Mouse (Mus musculus): ENCODE results near the gene Rrm1. TPM values are rescaled to one million over a fixed set of nuclear protein-coding genes. Genes with fewer than 3 reads are reported as not detected.

The Rrm1 gene
- polyA plus RNA-seq, 2 experiments = 79.7 to 115 TPM

- Histone ChIP-seq H3K4me3 (replicated peaks; ENCODE audit: low read length) (no peak overlapping the region), H3K9me3 (ENCODE audit: control insufficient read depth, low read length) (no peaks in the 10 kb centered on the region), H3K27me3 (ENCODE audit: control insufficient read depth, insufficient read depth, low read length) (no peaks in the 10 kb centered on the region), H3K27ac (replicated peaks; ENCODE audit: low read depth, low read length) (no peak overlapping the region), H3K4me2 (replicated peaks; ENCODE audit: low read depth, low read length, severe bottlenecking) (no peak overlapping the region), H3K36me3 (ENCODE audit: control insufficient read depth, insufficient read depth, low read length) (0 out of 2 replicates have a peak, but pooled peaks cover 5% of the 10 kb centered on the region), H3K9ac (ENCODE audit: low read depth, low read length, severe bottlenecking) (no peak overlapping the region), H3K4me1 (ENCODE audit: control insufficient read depth, insufficient read depth, low read length) (no peaks in the 10 kb centered on the region)
- ATAC-seq (ENCODE audit: low FRiP score, low read depth) (no peak), DNase-seq (ENCODE audit: low spot score) (no peak)
- WGBS = 51% methylated on average over 6 of the region's 6 CpGs
- TF ChIP-seq POLR2A (IDR thresholded peaks at IDR 0.05; ENCODE audit: borderline replicate concordance, extremely low read depth, insufficient read depth, insufficient read length) = no peak
Measured at GRCm38 (mm10) chr7:102425933-102426685, 15.4 kb upstream of the Rrm1 start.

DNA sequence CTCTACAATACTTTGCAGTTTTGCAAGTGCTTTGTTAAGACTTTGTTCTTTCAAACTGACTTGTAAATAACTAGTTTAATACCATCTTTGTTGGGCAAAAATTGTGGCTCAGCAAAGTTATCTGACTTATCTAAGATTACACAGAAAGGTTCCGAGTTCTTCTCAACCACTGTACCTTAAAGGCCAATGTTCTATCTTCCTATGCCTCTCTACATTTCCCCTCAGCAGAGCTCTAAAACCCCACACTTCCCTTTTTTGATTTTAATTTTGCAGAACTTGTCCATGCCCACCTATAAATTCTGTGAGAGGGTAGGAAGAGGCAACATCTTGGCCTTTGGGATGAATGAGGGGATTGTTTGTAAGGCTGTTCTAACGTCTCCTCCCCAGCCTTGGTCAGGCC is 7.2 kb upstream of the Rrm1 start:
- no peak for DNase-seq (ENCODE audit: low spot score)
- Histone ChIP-seq H3K4me1 (ENCODE audit: control insufficient read depth, insufficient read depth, low read length) (no peaks in the 10 kb centered on the region), H3K36me3 (ENCODE audit: control insufficient read depth, insufficient read depth, low read length) (0 out of 2 replicates have a peak, but pooled peaks cover 5% of the 10 kb centered on the region), H3K4me3 (replicated peaks; ENCODE audit: low read length) (no peak overlapping the region), H3K9ac (ENCODE audit: low read depth, low read length, severe bottlenecking) (no peak overlapping the region), H3K27ac (replicated peaks; ENCODE audit: low read depth, low read length) (no peak overlapping the region), H3K27me3 (ENCODE audit: control insufficient read depth, insufficient read depth, low read length) (no peaks in the 10 kb centered on the region), H3K4me2 (replicated peaks; ENCODE audit: low read depth, low read length, severe bottlenecking) (no peak overlapping the region), H3K9me3 (ENCODE audit: control insufficient read depth, low read length) (no peaks in the 10 kb centered on the region)
- no peak for ATAC-seq (ENCODE audit: low FRiP score, low read depth)
- 67% methylated on average over 2 of the region's 2 CpGs for WGBS
- TF ChIP-seq POLR2A (IDR thresholded peaks at IDR 0.05; ENCODE audit: borderline replicate concordance, extremely low read depth, insufficient read depth, insufficient read length) = no peak

DNA sequence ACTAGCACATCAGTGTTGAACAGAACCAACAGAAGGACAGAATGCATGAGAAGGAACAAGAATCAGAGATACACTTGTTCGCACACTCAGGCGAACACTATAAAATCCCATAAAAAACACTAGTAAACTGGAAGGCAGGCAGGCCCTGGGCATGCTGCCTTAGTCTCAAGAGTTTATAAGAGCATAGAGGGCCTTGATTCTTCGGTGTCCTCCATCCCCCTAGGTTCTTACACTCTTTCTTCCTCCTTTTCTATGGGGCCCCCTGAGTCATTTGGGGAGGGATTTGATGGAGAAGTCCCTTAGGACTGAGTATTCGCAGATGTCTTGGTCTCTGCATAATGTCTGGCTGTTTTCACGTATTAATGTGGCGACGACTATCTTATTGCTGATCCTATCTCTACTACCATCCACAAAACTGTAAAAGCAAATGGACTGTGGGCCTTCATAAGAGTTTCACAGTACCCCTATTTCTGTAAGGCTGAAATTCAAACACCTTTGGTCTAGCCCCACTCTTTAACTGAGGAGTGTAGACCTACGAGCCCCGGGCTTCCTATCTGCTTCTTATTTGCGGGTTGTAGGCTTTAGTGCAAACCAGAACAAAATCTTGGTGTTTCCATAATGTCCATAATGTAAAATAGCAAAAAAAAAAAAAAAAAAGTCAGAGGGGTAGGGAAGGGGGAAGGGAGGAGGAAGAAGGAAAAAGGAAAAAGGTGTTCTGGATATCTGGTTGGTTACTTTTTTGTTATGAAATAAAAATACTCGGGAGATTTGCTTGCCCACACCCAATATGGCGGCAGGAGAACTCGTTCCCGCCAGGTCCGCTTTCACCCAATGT is 456 bp upstream of the Rrm1 start:
- Histone ChIP-seq H3K36me3 (ENCODE audit: control insufficient read depth, insufficient read depth, low read length) (peaks cover 17% of the 10 kb centered on the region), H3K27me3 (ENCODE audit: control insufficient read depth, insufficient read depth, low read length) (no peaks in the 10 kb centered on the region), H3K9ac (ENCODE audit: low read depth, low read length, severe bottlenecking) (no peak overlapping the region), H3K9me3 (ENCODE audit: control insufficient read depth, low read length) (no peaks in the 10 kb centered on the region), H3K4me1 (ENCODE audit: control insufficient read depth, insufficient read depth, low read length) (peaks cover 12% of the 10 kb centered on the region), H3K4me2 (replicated peaks; ENCODE audit: low read depth, low read length, severe bottlenecking) (peak overlapping the region; percentile 39), H3K27ac (replicated peaks; ENCODE audit: low read depth, low read length) (peak overlapping the region; percentile 61; the same call in 1 of the 2 replicates), H3K4me3 (replicated peaks; ENCODE audit: low read length) (peak overlapping the region; percentile 85)
- ATAC-seq (ENCODE audit: low FRiP score, low read depth) (no peak), DNase-seq (ENCODE audit: low spot score) (no peak)
- TF ChIP-seq POLR2A (IDR thresholded peaks at IDR 0.05; ENCODE audit: borderline replicate concordance, extremely low read depth, insufficient read depth, insufficient read length) = no peak
- WGBS = 49% methylated on average over 15 of the region's 15 CpGs

DNA sequence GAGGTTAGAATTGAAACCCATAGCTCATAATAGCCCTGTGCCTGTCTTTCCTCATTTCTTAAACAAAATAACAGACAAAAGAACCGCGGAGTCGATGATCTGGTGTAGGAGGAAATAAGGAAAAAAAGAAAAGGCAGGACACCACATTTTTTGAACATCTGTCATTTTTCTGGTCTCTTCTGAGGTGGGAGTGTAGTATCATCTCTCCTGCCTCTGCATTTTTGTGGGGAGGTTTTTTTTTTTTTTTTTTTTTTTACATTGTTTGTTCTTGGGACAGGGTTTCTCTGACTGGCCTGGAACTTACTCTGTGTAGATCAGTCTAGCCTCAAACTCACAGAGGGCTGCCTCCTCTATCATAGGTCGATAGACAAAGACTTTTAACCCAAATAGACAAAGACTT is 937 bp downstream of the Rrm1 start:
- peak overlapping the region; percentile 86; the same call in 1 of the 2 replicates for H3K27ac ChIP-seq (replicated peaks; ENCODE audit: low read depth, low read length)
- H3K4me3 ChIP-seq (replicated peaks; ENCODE audit: low read length) = peak overlapping the region; percentile 85
- WGBS = 6% methylated on average over 4 of the region's 4 CpGs
- ATAC-seq (ENCODE audit: low FRiP score, low read depth) (no peak), DNase-seq (ENCODE audit: low spot score) (no peak)
- no peak for TF ChIP-seq POLR2A (IDR thresholded peaks at IDR 0.05; ENCODE audit: borderline replicate concordance, extremely low read depth, insufficient read depth, insufficient read length)
- H3K27me3 ChIP-seq (ENCODE audit: control insufficient read depth, insufficient read depth, low read length) = no peaks in the 10 kb centered on the region
- H3K36me3 ChIP-seq (ENCODE audit: control insufficient read depth, insufficient read depth, low read length) = peaks cover 30% of the 10 kb centered on the region
- H3K4me2 ChIP-seq (replicated peaks; ENCODE audit: low read depth, low read length, severe bottlenecking) = peak overlapping the region; percentile 78
- H3K9me3 ChIP-seq (ENCODE audit: control insufficient read depth, low read length) = no peaks in the 10 kb centered on the region
- peak overlapping the region; percentile 92 for H3K9ac ChIP-seq (ENCODE audit: low read depth, low read length, severe bottlenecking)
- peaks cover 12% of the 10 kb centered on the region for H3K4me1 ChIP-seq (ENCODE audit: control insufficient read depth, insufficient read depth, low read length)

DNA sequence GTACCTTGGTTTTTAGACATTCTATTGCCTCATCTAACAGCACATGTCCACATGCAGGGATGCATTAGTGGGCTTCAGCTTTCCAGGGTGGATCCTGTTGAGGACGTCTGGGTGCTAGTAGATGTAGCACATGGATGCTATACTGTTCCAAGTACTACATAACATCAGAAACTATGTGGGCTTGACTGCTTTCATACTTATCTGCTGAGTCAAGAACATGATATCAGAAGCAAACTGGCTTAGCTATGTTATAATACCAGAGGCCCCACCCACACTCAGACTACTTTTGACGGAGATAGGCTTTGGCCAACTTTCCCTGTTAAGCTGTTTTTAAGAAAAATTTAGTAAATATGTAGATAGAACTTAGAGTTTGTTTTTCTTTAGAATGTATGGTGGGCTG is 2.8 kb downstream of the Rrm1 start:
- Histone ChIP-seq H3K4me3 (replicated peaks; ENCODE audit: low read length) (no peak overlapping the region), H3K4me2 (replicated peaks; ENCODE audit: low read depth, low read length, severe bottlenecking) (no peak overlapping the region), H3K4me1 (ENCODE audit: control insufficient read depth, insufficient read depth, low read length) (peaks cover 12% of the 10 kb centered on the region), H3K9ac (ENCODE audit: low read depth, low read length, severe bottlenecking) (no peak overlapping the region), H3K9me3 (ENCODE audit: control insufficient read depth, low read length) (no peaks in the 10 kb centered on the region), H3K36me3 (ENCODE audit: control insufficient read depth, insufficient read depth, low read length) (peaks cover 43% of the 10 kb centered on the region), H3K27me3 (ENCODE audit: control insufficient read depth, insufficient read depth, low read length) (no peaks in the 10 kb centered on the region), H3K27ac (replicated peaks; ENCODE audit: low read depth, low read length) (no peak overlapping the region)
- DNase-seq (ENCODE audit: low spot score) = no peak
- WGBS = 80% methylated on average over 2 of the region's 2 CpGs
- no peak for ATAC-seq (ENCODE audit: low FRiP score, low read depth)
- no peak for TF ChIP-seq POLR2A (IDR thresholded peaks at IDR 0.05; ENCODE audit: borderline replicate concordance, extremely low read depth, insufficient read depth, insufficient read length)

Data from limb, embryonic 14.5 days (tissue).